Mouse (Mus musculus): ENCODE results near the gene P2rx7.

P2rx7 gene

DNA sequence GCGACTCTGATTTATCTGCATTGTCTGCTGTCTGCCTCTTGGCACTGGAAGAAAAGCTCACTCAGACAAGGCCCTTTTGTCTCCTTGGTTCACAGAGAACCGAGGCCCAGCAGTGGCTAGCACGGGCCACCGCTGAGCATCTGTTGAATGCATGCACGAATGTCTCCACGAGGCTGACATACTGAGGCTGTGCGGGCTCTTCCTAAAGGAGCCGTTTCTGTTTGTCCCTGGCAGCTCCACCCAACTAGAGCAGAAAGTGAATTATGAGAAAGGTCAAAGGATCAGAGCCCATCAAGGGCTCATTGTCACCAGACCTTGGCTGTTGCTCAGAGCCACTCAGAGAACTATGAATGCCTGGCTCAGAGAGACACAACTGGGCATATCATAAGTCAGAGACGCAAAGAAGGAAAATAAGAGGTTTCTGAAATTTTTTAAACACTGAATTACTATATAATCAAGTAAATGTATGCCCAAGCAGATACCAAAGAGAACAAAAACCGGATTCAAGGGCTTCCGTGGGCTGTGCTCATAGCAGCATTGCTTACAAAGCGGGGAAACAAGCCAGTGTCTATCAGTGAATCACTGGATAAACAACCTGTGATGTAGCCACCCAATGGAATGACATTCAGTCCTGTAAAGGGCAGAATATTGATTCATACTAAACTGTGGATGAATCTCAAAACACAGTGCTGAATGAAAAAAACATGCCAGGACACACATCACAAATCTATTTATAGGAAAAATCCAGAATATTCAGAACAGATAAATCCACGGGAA is 49.9 kb downstream of the P2rx7 start:
- peak; percentile 33 for DNase-seq (ENCODE audit: low spot score)

DNA sequence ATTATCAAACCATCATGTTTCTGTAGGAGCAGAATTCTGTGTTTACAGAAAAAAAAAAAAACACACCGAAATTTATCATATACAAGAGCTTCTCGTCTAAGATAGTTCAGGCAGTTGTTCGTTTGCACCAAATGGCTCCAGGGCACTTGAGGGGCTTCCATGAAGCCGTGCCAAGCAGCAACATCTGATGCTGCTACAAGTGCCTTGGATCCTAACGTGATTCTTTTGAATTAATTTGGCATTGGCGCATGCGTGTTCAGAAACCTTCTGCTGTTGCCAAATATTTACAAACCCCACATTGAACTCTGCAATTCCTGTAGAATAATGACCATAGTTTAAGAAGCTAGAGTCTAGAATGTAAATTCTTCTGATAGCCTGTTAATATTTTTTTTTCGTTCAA is 51.8 kb downstream of the P2rx7 start:
- DNase-seq (ENCODE audit: low spot score): no peak

DNA sequence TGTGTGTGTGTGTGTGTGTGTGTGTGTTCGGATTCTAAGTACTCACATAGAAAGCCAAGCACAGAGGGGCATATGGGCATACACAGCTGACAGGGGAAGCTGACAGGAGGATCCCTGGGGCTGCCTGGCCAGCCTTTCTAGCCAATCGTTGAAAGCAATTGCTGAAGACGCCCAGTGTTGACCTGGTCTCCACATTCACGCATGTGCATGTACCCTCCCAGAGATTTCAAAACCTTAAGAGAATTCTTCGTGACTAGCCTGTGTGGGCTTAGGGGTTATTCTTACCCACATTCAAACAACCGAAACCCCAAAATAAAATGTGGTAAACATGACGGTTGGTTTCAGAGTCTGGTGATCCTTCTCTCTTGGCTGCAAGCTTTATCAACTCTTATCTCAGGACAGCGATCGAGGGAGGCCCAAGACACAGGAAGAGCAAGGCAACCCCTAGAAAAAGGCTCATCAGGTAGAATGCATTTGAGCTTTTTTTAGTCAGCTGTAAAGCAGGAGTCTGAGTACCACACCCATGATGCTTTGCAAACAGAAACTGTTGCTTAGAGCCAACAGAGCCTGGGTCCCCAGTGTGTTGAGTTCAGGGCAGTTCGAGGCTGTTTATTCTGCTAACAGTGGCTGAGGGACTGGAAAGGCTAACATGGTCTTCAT is 54.5 kb downstream of the P2rx7 start:
- DNase-seq (ENCODE audit: low spot score): no peak

DNA sequence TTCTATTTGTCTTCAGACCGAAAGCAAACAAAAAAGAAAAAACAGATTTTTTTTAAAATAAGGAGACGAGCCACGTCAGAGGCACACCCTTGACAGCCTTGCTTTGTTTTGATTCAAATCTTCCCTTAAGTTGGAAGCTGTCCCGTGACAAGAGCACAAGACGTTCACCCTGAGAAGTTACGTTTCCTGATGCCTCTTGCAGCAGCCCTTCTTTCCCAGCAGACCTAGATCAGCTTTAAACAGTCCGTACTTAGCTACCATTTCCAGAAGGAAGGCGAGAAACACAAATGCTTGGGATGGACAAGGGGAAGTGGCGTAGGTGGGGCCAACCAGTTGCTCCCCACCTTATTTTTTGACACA is 55.0 kb downstream of the P2rx7 start:
- DNase-seq (ENCODE audit: low spot score): peak; percentile 50

DNA sequence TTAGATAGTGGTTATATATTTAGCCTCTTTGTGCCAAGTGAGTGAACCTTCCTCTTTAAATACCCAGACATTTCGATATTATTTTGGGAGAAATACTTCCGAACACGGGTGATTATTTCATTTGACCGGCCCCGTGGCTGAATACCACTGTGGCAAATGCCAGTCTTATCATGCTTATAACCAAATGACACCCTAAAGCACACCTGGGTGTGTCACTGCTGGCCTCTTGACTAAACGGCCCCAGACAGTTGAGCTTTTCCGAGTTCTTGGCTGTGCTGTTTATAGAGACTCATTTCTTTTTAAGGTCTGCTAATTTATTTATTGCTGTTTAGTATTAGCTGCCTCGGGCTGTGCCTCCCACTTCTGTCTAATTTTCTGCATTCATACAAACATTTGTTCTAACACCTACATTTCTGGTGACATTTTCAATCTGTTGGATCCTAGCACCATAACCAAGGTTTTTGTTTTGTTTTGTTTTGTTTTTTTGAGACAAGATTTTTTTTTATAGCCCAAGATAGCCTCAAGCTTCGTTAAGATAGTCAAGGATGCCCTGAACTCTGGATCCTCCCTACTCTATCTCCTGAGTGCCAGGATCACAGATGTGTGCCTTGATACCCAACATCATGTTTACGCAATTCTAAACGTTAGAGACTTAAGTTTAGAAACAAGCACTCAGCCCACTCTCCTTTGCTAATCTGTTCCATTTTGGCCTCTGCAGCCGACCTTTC is 56.6 kb downstream of the P2rx7 start:
- no peak for DNase-seq (ENCODE audit: low spot score)

DNA sequence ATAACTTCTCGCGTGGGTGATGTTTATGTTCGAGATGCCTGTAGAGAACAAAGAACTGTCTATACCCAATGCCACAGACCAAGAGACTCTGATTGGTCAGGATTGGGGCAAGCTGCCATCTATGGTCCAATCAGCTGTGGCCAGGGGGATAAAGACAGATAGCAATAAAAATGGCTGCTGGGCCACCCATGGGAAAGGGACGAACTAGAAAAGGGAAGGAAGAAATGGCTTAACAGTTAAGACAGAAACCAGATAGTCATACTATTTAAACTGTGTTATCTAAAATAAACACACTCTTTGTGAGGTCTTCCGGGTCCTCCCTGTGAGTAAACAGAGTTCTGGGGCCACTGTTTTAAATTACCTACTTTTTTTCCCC is 57.1 kb downstream of the P2rx7 start:
- DNase-seq (ENCODE audit: low spot score): no peak

DNA sequence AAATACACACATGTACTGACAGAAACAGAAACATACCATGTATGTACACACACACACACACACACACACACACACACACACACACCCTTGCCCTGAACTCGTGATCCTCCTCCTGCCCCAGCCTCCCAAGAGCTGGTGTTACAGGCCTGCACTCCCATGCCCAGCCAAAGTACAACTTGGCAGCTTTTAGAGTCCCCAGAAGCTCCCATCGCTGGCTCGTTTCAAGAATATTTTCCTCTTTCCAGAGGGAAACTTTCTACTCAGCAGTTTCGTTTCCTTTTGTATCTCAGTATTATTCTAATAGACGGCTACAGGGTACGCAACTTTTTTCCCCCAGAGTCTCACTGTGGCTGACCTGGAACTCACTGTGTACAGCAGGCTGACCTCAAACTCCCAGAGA is 58.4 kb downstream of the P2rx7 start:
- DNase-seq (ENCODE audit: low spot score): no peak

DNA sequence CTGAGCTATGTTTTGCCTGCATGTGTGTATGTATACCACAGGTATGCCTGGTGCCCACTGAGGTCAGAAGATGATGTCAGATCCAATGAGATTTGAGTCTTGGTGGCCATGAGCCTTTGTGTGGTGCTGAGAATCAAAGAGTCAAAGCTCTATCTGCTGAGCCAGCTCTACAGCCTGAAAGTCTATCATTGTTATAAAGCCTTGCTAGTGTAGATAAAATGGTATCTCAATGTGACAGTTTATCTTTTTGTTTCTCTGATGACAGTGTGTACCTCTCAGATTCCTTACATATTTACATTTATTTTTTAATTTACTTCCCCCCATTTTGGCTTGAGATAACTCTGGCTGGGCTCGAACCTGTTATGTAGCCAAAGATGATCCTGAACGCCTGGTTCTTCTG is 59.9 kb downstream of the P2rx7 start:
- DNase-seq (ENCODE audit: low spot score): no peak

DNA sequence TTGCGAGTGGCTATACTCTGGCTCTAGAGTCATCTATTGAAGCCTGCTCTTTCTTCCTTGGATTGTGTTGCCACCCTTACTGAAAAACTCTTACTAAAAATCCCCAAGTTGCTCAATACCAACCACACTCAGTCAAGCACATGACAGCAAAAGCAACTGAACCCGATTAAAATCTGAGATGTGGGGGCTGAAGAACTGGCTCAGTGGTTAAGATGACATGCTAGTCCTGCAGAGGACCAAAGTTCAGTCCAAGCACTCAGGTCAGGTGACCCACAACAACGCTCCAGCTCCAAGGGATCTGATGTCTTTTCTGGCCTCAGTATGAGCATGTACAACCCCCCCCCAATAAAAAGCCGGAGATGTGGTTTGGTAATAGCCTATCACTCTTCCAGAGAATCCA is 60.9 kb downstream of the P2rx7 start:
- DNase-seq (ENCODE audit: low spot score): no peak

DNA sequence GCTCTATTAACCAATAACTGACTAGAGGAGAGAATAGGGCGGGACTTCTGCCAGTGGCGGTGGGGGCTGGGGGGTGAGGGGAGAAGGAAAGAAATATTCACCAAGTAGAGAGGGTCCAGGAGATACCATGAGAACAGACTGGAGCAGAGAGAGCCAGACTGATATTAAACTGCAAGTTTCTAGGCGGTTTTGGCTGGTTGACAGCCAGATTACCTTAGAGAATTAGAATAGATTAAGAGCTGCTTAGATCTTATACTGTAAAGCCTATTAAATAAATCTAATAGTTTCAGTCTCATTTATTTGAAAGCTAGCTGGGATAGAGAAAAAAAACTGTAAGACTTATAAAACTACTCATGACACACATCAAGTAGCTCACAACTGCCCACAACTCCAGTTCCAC is 61.5 kb downstream of the P2rx7 start:
- no peak for DNase-seq (ENCODE audit: low spot score)

DNA sequence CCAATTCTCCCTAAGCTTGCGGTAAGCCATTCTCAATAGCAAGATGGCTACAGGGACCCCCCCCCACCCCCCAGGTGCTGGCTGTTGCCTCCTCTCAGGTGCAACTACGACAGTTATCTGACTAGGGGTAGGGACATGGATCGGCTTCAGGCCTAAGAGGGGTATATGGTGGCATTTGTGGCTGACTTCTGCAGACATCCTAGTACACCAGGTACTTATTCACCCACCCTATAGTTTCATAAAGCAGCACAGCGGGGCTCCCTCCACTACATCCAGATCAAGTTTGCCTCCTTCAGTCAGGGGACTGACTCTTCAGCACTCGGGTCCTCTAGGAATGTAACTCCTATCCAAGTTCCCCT is 63.2 kb downstream of the P2rx7 start:
- DNase-seq (ENCODE audit: low spot score): no peak

DNA sequence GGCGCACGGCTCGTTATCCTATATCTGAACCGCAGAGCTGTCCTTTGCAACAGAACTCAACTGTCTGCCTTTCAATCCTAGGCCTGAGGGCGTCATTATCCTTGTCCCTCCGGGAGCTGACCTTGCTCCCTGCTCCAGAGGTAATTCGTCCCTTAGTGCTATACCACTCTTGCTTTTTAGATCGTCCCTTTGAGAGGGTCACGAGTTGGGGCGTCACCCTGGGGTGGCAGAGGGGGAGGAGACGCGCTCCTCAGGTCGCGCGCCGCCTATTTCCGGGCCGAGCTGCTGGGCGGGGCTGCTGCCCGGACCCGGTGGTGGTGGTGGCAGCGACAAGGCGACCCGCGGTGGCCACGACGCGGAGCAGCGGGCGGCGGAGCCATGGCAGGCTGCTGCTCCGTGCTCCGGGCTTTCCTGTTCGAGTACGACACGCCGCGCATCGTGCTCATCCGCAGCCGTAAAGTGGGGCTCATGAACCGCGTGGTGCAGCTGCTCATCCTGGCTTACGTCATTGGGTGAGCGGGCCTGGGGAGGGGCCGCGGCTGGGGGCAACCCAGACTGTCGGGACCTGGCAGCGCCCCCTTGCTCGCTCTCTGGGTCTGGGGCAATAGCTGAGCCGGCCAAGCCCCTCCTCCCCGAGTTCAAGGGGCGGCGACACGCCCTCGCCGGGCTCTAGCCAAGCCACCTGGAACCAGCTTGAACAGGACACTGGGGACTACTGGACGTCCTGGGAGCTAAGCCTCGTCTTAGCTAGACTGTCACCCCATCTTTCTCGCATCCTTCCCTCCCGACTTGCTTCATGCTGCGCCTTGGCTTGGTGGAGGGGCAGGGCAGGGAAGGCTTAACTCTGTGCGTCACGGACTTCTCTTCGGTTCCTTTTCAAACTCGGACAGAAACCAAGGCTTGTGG is 63.8 kb downstream of the P2rx7 start, which contains the start of gene P2rx4:
Gene P2rx4 (plus strand): TSS at position 269 of the 906 bp plus-strand sequence.
- DNase-seq (ENCODE audit: low spot score): peak; percentile 90

DNA sequence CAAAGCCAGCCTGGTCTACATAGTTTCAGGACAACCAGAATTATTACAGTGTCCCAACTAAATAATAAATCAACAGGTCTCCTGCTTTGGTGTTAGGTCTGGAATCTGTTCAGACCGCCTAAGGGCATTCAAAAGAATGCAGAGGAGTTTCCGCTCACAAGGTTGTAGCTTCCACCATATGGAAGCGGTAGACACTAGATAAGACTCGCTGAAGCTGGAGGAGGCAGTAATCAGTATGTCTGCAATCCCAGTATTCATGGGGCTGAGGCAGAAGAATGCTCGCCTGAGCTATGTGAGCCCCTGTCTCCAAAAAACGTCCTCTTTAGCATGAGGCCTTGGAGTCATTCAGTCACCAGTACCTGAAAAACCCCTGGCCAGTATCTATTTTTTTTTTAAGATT is 65.1 kb downstream of the P2rx7 start:
- no peak for DNase-seq (ENCODE audit: low spot score)

DNA sequence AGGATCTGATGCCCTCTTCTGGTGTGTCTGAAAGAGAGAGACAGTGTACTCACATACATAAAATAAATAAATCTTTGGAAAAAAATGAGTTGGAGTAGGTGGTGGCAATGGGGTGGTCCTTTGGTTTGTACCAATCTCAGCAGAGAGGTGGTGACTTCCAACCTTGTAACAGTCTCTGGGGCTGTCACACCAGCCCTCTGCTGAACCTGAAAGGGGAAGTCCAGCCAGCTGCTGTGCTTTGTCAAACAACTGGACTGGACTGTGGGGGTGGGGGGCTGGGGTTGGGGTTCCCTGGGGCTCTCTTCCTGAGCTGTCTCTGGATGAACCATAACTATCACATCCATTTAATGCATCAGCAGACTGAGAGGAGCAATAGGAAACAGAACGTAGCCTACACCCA is 72.0 kb downstream of the P2rx7 start:
- no peak for DNase-seq (ENCODE audit: low spot score)

DNA sequence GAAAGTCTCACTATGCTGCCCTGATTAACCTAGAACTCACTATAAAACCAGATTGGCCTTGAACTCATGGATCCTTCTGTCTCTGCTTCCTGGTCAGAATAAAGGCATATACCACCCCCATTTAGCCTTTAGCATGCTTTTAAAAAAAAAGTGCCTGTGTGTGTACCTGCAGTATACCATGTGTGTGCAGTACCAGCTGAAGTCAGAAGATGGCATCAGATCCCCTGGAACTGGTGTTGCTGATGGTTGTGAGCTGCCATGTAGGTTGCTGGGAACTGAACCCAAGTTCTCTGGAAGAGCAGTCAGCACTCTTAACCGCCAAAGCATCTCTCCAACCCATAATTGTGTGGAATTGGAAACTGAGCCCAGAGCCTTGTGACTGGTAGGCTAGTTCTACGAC is 73.1 kb downstream of the P2rx7 start:
- DNase-seq (ENCODE audit: low spot score): no peak

DNA sequence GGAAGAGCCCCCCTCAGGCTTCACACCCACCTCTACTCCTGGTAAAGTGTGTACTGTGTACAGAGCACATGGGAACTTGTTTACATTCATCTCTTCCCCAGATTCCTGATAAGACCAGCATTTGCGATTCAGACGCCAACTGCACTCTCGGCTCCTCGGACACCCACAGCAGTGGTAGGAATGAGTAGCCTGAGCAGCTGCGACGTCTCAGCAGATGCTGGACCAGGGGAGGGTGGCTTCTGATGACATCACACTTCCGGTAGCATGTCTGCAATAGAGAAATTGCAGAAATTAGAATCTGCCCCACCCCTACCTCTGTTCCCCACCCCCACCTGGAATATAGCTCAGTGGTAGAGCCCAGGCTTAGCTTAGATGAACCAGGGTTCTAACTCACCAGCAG is 74.7 kb downstream of the P2rx7 start:
- no peak for DNase-seq (ENCODE audit: low spot score)

DNA sequence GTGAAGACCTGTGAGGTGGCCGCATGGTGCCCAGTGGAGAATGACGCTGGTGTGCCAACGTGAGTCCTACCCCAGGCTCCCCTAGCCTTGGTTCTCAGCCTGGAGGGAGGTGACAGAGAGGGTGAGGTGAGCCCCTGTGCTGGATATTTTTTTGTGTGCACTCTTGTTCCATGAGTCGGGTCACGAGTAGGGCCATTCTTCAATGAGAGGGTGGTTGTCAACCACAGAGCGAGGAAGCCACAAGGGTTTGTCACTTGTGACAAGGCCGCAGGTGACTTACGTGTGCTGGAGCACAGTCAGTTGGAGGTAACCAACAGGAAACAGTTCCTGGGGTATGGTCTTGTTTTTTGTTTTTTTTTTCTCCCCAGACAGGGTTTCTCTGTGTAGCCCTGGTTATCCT is 75.5 kb downstream of the P2rx7 start:
- DNase-seq (ENCODE audit: low spot score): no peak

DNA sequence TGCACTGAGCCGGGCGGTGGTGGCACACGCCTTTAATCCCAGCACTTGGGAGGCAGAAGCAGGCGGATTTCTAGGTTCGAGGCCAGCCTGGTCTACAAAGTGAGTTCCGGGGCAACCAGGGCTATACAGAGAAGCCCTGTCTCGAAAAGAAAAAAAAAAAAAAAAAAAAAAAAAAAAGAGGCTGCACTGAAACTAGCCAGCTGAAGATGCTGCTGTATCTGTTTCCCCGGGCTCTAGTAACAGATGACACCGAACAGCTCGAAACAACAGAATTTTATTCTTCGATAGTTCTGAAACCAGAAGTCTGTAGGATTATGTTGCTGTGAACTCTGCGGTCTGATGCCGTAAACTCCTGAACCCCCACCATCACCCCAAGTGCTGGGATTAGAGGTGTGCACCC is 81.7 kb downstream of the P2rx7 start:
- no peak for DNase-seq (ENCODE audit: low spot score)

DNA sequence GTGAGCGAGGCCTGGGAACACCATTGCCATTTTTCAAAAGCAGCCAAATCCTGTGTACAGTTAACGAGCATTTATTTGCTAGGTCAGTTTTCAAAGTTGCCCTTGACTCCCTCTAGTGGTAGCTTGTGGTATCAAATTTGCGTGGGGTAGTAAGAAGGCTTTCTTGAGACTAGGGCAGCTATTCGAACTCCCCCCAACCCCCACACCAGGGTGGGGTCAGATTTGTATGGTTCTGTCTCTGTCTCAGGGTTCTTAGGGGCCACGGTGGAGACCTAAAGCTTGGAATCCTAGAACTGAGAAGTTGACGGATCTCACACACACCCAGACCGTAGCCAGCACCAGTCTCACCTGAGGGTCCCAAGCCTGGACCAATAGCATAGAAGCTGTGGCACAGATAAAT is 82.4 kb downstream of the P2rx7 start:
- peak; percentile 71 for DNase-seq (ENCODE audit: low spot score)

DNA sequence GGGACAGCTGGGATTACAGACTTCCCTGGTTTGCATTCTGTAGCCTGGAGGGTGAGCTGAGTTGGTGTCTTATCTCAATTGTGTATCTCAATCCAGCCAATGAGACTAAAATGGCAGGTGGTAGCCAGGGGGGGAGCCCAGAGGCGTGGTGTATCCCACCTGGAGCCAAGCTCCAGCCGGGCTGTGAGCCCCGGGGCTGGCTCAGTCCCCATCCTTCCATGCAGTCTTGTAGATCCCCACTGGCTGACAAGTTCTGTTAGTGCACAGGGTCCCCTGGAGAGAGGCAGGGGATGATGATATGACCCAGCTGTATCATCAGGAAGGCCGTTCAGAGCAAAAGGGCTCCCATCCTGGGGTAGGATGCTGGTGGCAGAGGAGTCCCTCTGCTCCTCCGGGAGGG is 82.9 kb downstream of the P2rx7 start:
- DNase-seq (ENCODE audit: low spot score): no peak

DNA sequence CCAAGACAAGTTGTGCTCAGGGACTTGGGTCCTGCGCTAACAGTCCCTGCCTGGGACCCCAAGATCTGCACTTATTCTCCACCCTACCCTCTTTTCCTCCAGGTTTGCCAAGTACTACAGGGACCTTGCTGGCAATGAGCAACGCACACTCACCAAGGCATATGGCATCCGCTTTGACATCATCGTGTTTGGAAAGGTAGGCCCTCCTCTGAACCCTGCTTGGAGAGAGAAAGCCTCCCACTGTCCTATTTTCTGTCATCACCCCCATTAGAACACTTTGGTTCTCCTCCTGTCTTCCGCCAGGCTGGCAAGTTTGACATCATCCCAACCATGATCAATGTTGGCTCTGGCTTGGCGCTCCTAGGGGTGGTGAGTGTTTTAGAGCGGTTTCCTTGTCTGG is 83.4 kb downstream of the P2rx7 start:
- no peak for DNase-seq (ENCODE audit: low spot score)

DNA sequence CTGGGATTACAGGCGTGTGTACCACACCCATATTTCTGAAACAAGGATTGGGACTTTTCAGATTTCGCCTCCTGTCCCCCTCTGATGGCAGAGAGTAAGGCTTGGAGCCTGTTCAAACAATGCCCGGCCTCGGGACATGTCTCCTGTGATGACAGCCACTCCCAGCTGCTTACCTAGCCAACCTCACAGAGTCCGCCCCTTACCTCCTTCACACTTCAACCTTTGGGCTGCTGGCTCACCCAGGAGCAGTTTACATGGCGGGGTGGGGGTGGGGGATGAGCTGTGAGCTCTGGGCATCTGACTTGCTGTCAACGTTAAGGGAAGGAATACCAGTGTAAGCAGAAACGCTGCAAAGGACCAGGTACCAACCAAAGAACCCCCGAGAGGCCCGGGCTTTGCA is 87.1 kb downstream of the P2rx7 start:
- DNase-seq (ENCODE audit: low spot score): no peak

Data from lung, postnatal 25 days (tissue).